Mouse (Mus musculus) megakaryocyte, adult 5-6 weeks (primary cell): ENCODE measurements around the gene Mmp20. TPM values are rescaled to one million over a fixed set of nuclear protein-coding genes. Genes with fewer than 3 reads are reported as not detected.
A peak's percentile ranks its signal among the peaks of the same experiment; 100 is the strongest.

Source experiments
- ATAC-seq: 2 replicates; pipeline ENCODE4 v1.8.0; 2016; ENCODE audit warnings: mild to moderate bottlenecking, inconsistent platforms; ENCODE audit not compliant: poor library complexity, severe bottlenecking
- total RNA-seq, 2 experiments: library from RNA; stranded (forward) in 1 of 2; stranded (reverse) in 1 of 2; fragments of 153-499, 151-499 nt in 1 of 2; fragments of 221-1000, 200-1000 nt in 1 of 2; gene quantifications; 2 replicates each; pipeline versions ENCODE4 v1.2.3 to v1.2.4; 2015 to 2017

Mmp20 gene
- not detected in 2 replicates for total RNA-seq (2015)
- total RNA-seq (2017) = not detected in 2 replicates

DNA sequence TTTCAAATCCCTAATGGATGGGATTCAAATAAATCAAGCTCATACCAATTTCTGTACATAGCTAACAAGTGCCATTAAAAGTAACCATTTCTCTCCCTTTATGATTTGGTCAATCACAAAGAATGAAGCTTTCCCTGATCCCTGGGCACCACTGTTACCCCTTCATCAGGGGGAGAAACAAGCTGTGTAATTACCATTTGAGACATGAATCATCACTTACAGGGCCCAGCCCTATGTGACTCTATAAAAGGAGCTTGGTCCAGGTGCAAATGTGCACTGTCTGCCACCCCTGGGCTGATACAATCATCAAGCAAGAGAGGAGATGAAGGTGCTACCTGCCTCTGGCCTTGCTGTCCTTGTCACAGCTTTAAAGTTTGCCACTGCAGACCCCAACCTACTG, at the start of gene Mmp20:
Mmp20 (plus strand) TSS at position 301 of the 400 bp plus-strand sequence.
- no peak for ATAC-seq

- no peak for ATAC-seq
These were observed 38.0 kb upstream of the Mmp20 start for GRCm38 (mm10) chr9:7590063-7590462.

DNA sequence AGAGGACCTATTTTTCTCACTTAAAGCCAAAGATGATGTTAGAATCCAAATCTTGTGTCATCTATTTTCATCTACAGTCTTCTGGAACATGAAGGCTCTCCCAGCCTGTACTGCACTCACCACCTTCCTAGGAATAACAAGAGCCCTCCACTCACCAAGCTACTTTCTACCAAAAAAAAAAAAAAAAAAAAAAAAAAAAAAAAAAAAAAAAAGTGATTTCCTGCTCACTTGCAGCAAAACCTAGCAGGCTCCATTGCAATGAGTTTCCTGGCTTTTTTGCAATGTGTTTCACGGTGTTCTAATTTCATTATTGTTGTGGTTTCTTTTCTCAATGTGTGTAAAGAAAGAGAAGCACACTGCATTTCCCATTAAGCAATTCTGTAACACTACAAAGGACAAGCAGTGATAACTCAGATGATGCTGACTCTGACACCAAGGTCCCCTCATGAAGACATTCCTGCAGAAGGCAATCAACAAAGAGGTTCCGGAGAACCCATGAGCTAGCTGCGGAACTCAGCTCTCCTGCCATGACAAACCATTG, 34.7 kb upstream of the Mmp20 start:
- ATAC-seq = peak; percentile 76

DNA sequence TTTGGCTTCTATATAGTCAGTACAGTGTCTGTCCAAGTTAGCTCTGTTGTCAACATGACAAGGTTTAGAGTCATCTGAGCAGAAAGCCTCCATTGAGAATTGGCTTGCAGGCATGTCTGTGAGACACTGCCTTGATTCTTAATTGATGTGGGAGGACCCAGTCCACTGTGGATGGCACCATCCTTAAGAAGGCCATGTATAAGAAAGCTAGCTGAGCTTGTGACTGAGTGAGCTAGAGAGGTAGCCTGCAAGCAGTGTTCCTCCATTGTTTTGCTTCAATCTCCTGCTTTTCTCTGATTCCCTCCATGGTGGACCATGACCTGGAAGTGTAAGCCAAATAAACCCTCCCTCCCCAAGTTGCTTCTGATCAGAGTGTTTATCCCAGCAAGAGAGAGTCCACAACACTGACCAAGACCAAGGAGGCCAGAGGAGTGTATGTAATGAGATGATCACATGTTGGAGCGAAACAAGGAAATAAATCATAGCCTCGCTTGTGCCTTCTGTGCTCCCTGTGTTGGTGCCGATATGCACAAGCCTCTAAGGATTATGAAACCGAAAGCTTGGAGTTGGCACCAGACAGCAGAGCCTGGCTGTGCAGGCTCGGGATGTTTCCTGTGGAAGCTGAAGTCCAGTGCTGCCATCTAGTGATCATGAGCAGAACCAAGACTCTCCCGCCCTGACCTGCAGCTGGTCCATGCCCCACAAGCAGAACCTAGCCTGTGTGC, 33.1 kb upstream of the Mmp20 start:
- ATAC-seq = peak; percentile 96

- ATAC-seq = peak; percentile 98
These were observed 24.9 kb upstream of the Mmp20 start for GRCm38 (mm10) chr9:7602982-7603742.

DNA sequence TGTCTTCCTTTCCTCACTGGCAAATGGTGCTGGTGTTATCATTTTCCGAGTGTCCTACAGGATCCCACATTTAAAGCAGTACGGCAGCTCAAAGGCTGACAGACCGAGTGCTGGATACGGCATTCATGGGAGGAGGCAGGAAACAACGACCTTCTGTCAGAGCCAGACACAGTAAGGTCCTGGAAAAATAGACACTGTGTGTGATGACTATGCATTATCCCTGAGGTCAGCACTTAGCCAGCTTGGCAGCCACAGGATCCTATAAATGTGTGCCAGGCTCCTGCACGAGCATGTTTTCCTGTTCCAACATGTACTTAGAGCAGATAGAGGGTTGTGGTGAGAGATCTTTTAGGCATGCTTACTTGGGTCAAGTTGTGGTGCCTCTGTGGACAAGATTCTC, 24.0 kb upstream of the Mmp20 start:
- no peak for ATAC-seq

GRCm38 (mm10) chr9:7605638-7606037, 22.4 kb upstream of the Mmp20 start:
- peak; percentile 62 for ATAC-seq

DNA sequence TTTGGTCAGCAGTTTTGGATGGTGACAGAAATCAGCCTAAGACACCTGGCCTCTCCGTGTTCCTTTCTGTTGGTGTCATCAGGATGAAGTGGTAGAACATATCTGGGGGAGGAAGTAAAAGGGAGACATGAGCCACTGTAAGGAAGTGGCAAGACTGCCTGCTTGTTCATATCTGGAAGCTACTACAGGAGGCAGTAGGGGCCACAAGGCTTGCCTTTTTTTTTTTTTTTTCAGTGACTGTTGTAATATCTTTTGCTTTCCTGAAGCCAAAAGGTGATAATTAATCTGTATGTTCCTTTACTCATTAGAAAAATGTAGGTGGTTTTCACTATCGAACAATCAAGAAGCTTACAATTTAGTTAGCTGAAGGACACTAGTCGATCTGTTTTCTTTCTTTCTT, 5.4 kb upstream of the Mmp20 start:
- ATAC-seq = no peak

DNA sequence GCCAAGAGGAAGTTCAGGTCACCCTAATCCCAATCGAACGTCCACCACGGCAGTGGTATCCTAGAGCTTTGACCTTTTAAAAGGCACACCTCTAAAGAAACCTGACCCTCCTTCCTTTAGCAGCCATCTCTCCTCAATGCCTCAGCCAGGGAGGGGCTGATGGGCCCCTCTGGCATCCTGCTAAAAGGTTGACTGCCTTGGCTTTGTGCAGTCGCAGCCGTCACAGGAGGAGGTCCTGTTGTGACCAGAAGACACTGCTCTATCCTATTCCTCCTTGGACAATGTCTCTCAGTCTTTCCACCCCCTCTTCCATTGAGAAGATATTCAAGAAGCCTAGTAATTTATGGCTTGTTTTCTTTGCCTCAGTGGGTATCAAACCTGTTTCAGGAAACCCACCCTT, 5.9 kb downstream of the Mmp20 start:
- ATAC-seq = no peak

DNA sequence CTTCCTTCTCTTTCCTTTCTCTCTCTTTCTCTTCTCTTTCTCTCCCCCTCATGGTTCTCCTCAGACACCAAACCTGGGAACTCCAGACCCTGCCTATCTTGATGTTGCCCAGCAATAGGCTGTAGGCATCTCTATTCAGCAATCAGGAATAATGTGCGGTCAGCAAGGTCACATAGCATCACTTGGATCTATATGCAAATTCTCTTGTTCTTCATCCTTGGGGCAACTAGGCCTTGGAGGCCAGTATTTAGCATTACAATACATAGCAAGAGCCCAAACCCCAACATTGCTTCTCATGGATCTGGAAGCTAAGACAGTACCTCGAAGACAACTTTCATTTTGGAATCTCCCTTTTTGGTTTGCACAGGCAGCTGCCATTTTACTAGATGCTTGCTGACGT, 19.9 kb downstream of the Mmp20 start:
- no peak for ATAC-seq

GRCm38 (mm10) chr9:7650397-7651180, 22.6 kb downstream of the Mmp20 start:
- ATAC-seq = peak; percentile 52; the same call in 1 of the 2 replicates

GRCm38 (mm10) chr9:7652351-7653085, 24.5 kb downstream of the Mmp20 start:
- ATAC-seq = no peak

- ATAC-seq = no peak
These were observed 29.9 kb downstream of the Mmp20 start for GRCm38 (mm10) chr9:7657946-7658345.

DNA sequence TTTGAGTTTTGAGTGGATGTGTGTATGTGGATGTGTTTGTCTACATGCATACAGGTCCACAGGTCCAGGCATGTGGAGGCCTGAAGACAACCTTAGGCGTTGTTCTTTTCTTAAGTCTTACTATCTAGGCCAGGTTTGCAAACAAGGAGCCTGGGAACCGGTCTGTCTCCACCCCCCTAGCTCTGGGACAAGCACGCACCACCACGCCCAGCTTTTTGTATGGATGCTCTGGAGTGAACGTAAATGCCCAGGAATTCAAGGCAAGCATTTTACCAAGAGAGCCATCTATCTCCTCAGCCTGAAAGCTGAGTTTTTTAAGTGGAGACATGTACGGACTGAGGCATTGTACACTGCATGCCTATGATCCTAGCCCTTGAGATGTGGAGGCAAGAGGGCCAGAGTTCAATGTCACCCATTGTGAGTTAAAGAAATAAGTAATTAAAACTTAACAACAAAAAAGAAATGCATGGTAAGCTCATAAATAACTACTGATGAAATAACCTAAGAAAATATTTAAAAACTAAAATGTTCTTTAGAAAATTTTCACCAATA, 31.5 kb downstream of the Mmp20 start:
- ATAC-seq = no peak

GRCm38 (mm10) chr9:7661371-7661770, 33.3 kb downstream of the Mmp20 start:
- no peak for ATAC-seq

DNA sequence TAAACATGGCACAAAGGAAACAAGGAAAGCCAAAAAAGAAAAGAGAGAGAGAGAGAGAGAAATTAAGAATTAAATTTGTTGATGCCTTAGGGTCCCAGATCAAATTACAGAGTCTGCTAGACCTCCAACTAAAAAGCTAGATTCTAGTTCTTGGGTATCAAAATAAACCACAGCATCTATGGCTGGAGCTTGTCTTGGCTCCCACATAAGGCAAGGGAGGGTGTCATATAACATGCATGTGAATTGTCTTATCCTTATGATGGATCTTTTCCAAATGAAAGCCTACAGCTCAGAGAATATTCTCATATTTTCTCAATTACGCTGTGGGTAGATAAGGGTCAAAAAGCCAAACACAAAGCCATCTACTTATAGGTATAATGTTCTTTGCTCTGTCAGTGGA, 41.6 kb downstream of the Mmp20 start:
- no peak for ATAC-seq

- ATAC-seq = no peak
These were observed 45.0 kb downstream of the Mmp20 start for GRCm38 (mm10) chr9:7672985-7673384.

GRCm38 (mm10) chr9:7678154-7678837, 50.3 kb downstream of the Mmp20 start:
- no peak for ATAC-seq

- no peak for ATAC-seq
These were observed 54.1 kb downstream of the Mmp20 start for GRCm38 (mm10) chr9:7682081-7682618.
